Mouse (Mus musculus) limb, embryonic 14.5 days (tissue): Measurements from ENCODE around the gene Prrt3. TPM values are rescaled to one million over a fixed set of nuclear protein-coding genes. Genes with fewer than 3 reads are reported as not detected.

Experiments used
- ATAC-seq: fragments of 200-750 bp; cut with Nextera tagmentation; 2 replicates; pipeline ENCODE4 v1.8.0; 2017; ENCODE audit warnings: low read depth, moderate number of reproducible peaks, moderate TSS enrichment; ENCODE audit not compliant: low FRiP score
- DNase-seq: peaks from one replicate; pipeline ENCODE4 v3.0.0-alpha.2; 2015; ENCODE audit warnings: low spot score
- H3K27ac ChIP-seq: fragments of 300-500 bp; sonication (generic); replicated peaks from 2 replicates; pipeline ENCODE4 v1.5.1; 2014; ENCODE audit warnings: low read depth, mild to moderate bottlenecking, low read length, moderate library complexity, mixed read lengths
- H3K27me3 ChIP-seq: fragments of 300-500 bp; sonication (generic); 2 replicates; pipeline ENCODE4 v1.6.1; 2014; ENCODE audit warnings: low read length, mixed read lengths; ENCODE audit not compliant: control insufficient read depth, insufficient read depth
- H3K36me3 ChIP-seq: fragments of 300-500 bp; sonication (generic); 2 replicates; pipeline ENCODE4 v1.6.1; 2014; ENCODE audit warnings: mild to moderate bottlenecking, low read length, moderate library complexity, mixed read lengths; ENCODE audit not compliant: control insufficient read depth, insufficient read depth
- H3K4me1 ChIP-seq: fragments of 300-500 bp; sonication (generic); 2 replicates; pipeline ENCODE4 v1.6.1; 2014; ENCODE audit warnings: antibody characterized with exemption, low read length, mixed read lengths; ENCODE audit not compliant: control insufficient read depth, insufficient read depth
- H3K4me2 ChIP-seq: fragments of 300-500 bp; sonication (generic); replicated peaks from 2 replicates; pipeline ENCODE4 v1.6.1; 2014; ENCODE audit warnings: low read depth, mild to moderate bottlenecking, low read length, moderate library complexity; ENCODE audit not compliant: severe bottlenecking
- H3K4me3 ChIP-seq: fragments of 300-500 bp; sonication (generic); replicated peaks from 2 replicates; pipeline ENCODE4 v1.5.1; 2014; ENCODE audit warnings: low read length
- H3K9ac ChIP-seq: fragments of 300-500 bp; sonication (generic); 2 replicates; pipeline ENCODE4 v1.6.1; 2014; ENCODE audit warnings: mild to moderate bottlenecking, low read depth, low read length, moderate library complexity; ENCODE audit not compliant: severe bottlenecking
- H3K9me3 ChIP-seq: fragments of 300-500 bp; sonication (generic); 2 replicates; pipeline ENCODE4 v1.6.1; 2016; ENCODE audit warnings: low read length; ENCODE audit not compliant: control insufficient read depth
- POLR2A ChIP-seq: fragments of 200-500 bp; IDR thresholded peaks from 2 replicates; pipeline ENCODE4 v1.8.0; 2012; ENCODE audit warnings: inconsistent platforms, mild to moderate bottlenecking, moderate library complexity, borderline replicate concordance; ENCODE audit not compliant: insufficient read depth, insufficient read length; ENCODE audit errors: extremely low read depth
- WGBS: fragments of 180-500 bp; shearing (Covaris S2); extraction: QIAGEN DNeasy Blood & Tissue Kit; methylation state at CpG from one replicate; pipeline ENCODE4 v1.1.7; 2014; 5-methylcytosine and 5-hydroxymethylcytosine counted together
- microRNA-seq: library from miRNA; unstranded; fragments of <30 nt; microRNA quantifications from one replicate; pipeline ENCODE4, GENCODE M21; 2016
- polyA plus RNA-seq, 2 experiments: library from polyadenylated mRNA; depleted of rRNA in 1 of 2; stranded (reverse) in 1 of 2; unstranded in 1 of 2; fragments of >200 nt; fragmentation: Nextera tagmentation in 1 of 2; extraction: Ambion mirVana in 1 of 2; gene quantifications; 2 replicates each; pipeline versions ENCODE4 v1.2.1 to v1.2.3; 2012 to 2014

Prrt3 gene
- polyA plus RNA-seq, 2 experiments, result 0.36 to 0.73 TPM

DNA sequence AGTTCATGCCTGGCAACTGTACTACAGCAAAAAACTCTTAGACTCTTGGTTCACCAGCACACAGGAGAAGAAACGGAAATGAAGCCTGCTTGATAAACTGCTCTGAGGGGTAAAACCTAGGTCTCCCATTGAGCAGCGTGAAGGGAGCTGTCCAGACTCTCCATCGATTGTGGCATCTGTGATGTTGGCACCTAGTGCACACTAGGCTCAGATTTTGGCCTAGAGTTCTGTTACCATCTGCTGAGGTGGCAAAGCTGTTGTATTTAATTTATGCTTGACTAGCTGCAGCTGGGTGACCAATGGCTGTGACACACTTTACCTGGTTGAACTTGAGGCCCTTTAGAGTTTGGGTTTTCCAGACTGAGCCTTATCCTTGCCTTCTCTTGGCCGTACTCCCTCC, 54.1 kb downstream of the Prrt3 start:
- Histone ChIP-seq H3K4me3 (no peak overlapping the region), H3K27ac (no peak overlapping the region), H3K4me2 (no peak overlapping the region), H3K9ac (no peak overlapping the region), H3K27me3 (no peaks in the 10 kb centered on the region), H3K9me3 (no peaks in the 10 kb centered on the region), H3K4me1 (peaks cover 4% of the 10 kb centered on the region; the same call in 1 of the 2 replicates), H3K36me3 (peaks cover 28% of the 10 kb centered on the region)
- 93% methylated on average over 4 of the region's 4 CpGs for WGBS
- no peak for DNase-seq
- no peak for ATAC-seq
- TF ChIP-seq POLR2A, result no peak

DNA sequence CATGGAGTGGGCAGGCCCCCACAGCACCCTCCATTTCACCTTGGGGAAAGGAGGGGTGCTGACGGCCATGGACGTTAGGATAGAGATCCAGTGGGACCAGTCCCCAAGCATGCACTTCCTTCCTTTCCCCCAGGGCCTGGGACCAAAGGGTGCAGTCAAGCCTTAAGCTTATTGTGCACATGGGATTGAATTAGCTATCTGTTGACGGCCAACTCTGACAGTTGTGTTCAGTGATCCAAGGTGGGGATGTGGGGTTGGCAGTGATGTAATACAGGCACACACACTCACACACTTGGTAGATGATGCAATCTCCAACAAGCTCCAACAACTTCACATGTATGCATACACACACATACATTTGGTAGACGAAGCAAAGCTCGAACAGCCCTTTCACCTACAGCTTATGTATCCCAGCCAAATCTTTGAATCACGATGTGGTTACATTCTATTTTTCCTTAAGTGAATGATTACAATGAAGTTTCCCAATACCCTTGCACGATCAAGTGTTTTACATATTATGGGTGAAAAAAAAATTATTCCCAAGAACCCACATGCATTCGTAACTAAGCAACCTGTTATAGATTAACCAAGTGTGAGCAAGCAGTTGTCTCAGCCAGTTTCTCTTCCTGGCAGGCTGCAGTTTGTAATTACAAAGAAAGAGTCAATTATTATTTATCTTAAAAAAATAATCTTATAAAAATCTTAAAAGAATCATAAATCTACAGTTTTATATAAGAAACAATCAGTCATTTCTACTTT, 57.3 kb downstream of the Prrt3 start:
- no peak overlapping the region for H3K27ac ChIP-seq
- peaks cover 28% of the 10 kb centered on the region for H3K36me3 ChIP-seq
- no peak for TF ChIP-seq POLR2A
- ATAC-seq (no peak), DNase-seq (no peak)
- H3K9ac ChIP-seq, result no peak overlapping the region
- 90% methylated on average over 7 of the region's 8 CpGs for WGBS
- H3K4me1 ChIP-seq, result peaks cover 4% of the 10 kb centered on the region; the same call in 1 of the 2 replicates
- H3K4me3 ChIP-seq, result no peak overlapping the region
- no peak overlapping the region for H3K4me2 ChIP-seq
- H3K27me3 ChIP-seq, result no peaks in the 10 kb centered on the region
- no peaks in the 10 kb centered on the region for H3K9me3 ChIP-seq

Small RNA genes lying within 50 kb of the gene (microRNA-seq; reads per million reads assigned to microRNA genes)
- not detected for gene Gm23365

Other genes with a start within 250 kb of the Prrt3 start
- gene Cpne9, start 219.6 kb downstream of the Prrt3 start, polyA plus RNA-seq (2012; rRNA removed), result 0.46 and 0.77 TPM in 2 replicates
- gene Cpne9, start 219.6 kb downstream of the Prrt3 start, polyA plus RNA-seq (2014; fragmentation: Nextera tagmentation; extraction: Ambion mirVana), result 0.44 TPM in 2 replicates
- 35.7 and 36.5 TPM in 2 replicates for gene Brpf1, start 194.8 kb downstream of the Prrt3 start, polyA plus RNA-seq (2012; rRNA removed)
- 20.6 and 22.0 TPM in 2 replicates for gene Brpf1, start 194.8 kb downstream of the Prrt3 start, polyA plus RNA-seq (2014; fragmentation: Nextera tagmentation; extraction: Ambion mirVana)
- gene Ogg1, start 175.0 kb downstream of the Prrt3 start, polyA plus RNA-seq (2012; rRNA removed), result 22.6 and 26.3 TPM in 2 replicates
- 11.1 and 11.7 TPM in 2 replicates for gene Ogg1, start 175.0 kb downstream of the Prrt3 start, polyA plus RNA-seq (2014; fragmentation: Nextera tagmentation; extraction: Ambion mirVana)
- gene Camk1, start 157.9 kb downstream of the Prrt3 start, polyA plus RNA-seq (2012; rRNA removed), result 69.0 and 70.6 TPM in 2 replicates
- gene Camk1, start 157.9 kb downstream of the Prrt3 start, polyA plus RNA-seq (2014; fragmentation: Nextera tagmentation; extraction: Ambion mirVana), result 98.4 and 105 TPM in 2 replicates
- 38.9 and 39.5 TPM in 2 replicates for gene Tada3, start 124.0 kb downstream of the Prrt3 start, polyA plus RNA-seq (2012; rRNA removed)
- gene Tada3, start 124.0 kb downstream of the Prrt3 start, polyA plus RNA-seq (2014; fragmentation: Nextera tagmentation; extraction: Ambion mirVana), result 41.2 and 43.9 TPM in 2 replicates
- 99.1 and 107 TPM in 2 replicates for gene Arpc4, start 123.8 kb downstream of the Prrt3 start, polyA plus RNA-seq (2012; rRNA removed)
- gene Arpc4, start 123.8 kb downstream of the Prrt3 start, polyA plus RNA-seq (2014; fragmentation: Nextera tagmentation; extraction: Ambion mirVana), result 223 and 226 TPM in 2 replicates
- 21.4 and 26.1 TPM in 2 replicates for gene Ttll3, start 112.7 kb downstream of the Prrt3 start, polyA plus RNA-seq (2012; rRNA removed)
- gene Ttll3, start 112.7 kb downstream of the Prrt3 start, polyA plus RNA-seq (2014; fragmentation: Nextera tagmentation; extraction: Ambion mirVana), result 2.3 and 4.8 TPM in 2 replicates
- 38.9 and 46.2 TPM in 2 replicates for gene Rpusd3, start 82.6 kb downstream of the Prrt3 start, polyA plus RNA-seq (2012; rRNA removed)
- 20.9 and 25.1 TPM in 2 replicates for gene Rpusd3, start 82.6 kb downstream of the Prrt3 start, polyA plus RNA-seq (2014; fragmentation: Nextera tagmentation; extraction: Ambion mirVana)
- gene Cidec, start 66.2 kb downstream of the Prrt3 start, polyA plus RNA-seq (2012; rRNA removed), result 0.11 and 0.37 TPM in 2 replicates
- gene Cidec, start 66.2 kb downstream of the Prrt3 start, polyA plus RNA-seq (2014; fragmentation: Nextera tagmentation; extraction: Ambion mirVana), result not detected in 2 replicates
- 61.0 and 74.5 TPM in 2 replicates for gene Jagn1, start 59.4 kb downstream of the Prrt3 start, polyA plus RNA-seq (2012; rRNA removed)
- 80.5 and 82.8 TPM in 2 replicates for gene Jagn1, start 59.4 kb downstream of the Prrt3 start, polyA plus RNA-seq (2014; fragmentation: Nextera tagmentation; extraction: Ambion mirVana)
- gene Il17re, start 43.4 kb downstream of the Prrt3 start, polyA plus RNA-seq (2012; rRNA removed), result 6.7 and 9.6 TPM in 2 replicates
- gene Il17re, start 43.4 kb downstream of the Prrt3 start, polyA plus RNA-seq (2014; fragmentation: Nextera tagmentation; extraction: Ambion mirVana), result 7.9 and 9.2 TPM in 2 replicates
- gene Il17rc, start 30.5 kb downstream of the Prrt3 start, polyA plus RNA-seq (2012; rRNA removed), result 21.5 and 25.2 TPM in 2 replicates
- 18.5 and 28.2 TPM in 2 replicates for gene Il17rc, start 30.5 kb downstream of the Prrt3 start, polyA plus RNA-seq (2014; fragmentation: Nextera tagmentation; extraction: Ambion mirVana)
- 14.0 and 15.9 TPM in 2 replicates for gene Creld1, start 18.6 kb downstream of the Prrt3 start, polyA plus RNA-seq (2012; rRNA removed)
- 15.9 and 16.1 TPM in 2 replicates for gene Creld1, start 18.6 kb downstream of the Prrt3 start, polyA plus RNA-seq (2014; fragmentation: Nextera tagmentation; extraction: Ambion mirVana)
- 58.0 and 61.6 TPM in 2 replicates for gene Emc3, start 29.7 kb upstream of the Prrt3 start, polyA plus RNA-seq (2012; rRNA removed)
- gene Emc3, start 29.7 kb upstream of the Prrt3 start, polyA plus RNA-seq (2014; fragmentation: Nextera tagmentation; extraction: Ambion mirVana), result 93.8 and 96.3 TPM in 2 replicates
- gene Fancd2, start 29.8 kb upstream of the Prrt3 start, polyA plus RNA-seq (2012; rRNA removed), result 12.8 and 15.9 TPM in 2 replicates
- 7.5 and 7.8 TPM in 2 replicates for gene Fancd2, start 29.8 kb upstream of the Prrt3 start, polyA plus RNA-seq (2014; fragmentation: Nextera tagmentation; extraction: Ambion mirVana)
- gene Fancd2os, start 98.8 kb upstream of the Prrt3 start, polyA plus RNA-seq (2012; rRNA removed), result 0.05 TPM in 1 of 2 replicates, not detected in the other
- gene Fancd2os, start 98.8 kb upstream of the Prrt3 start, polyA plus RNA-seq (2014; fragmentation: Nextera tagmentation; extraction: Ambion mirVana), result 0.19 and 0.40 TPM in 2 replicates
- gene Brk1, start 102.8 kb upstream of the Prrt3 start, polyA plus RNA-seq (2012; rRNA removed), result 211 and 223 TPM in 2 replicates
- gene Brk1, start 102.8 kb upstream of the Prrt3 start, polyA plus RNA-seq (2014; fragmentation: Nextera tagmentation; extraction: Ambion mirVana), result 251 and 259 TPM in 2 replicates
- 36.2 and 37.2 TPM in 2 replicates for gene Vhl, start 122.0 kb upstream of the Prrt3 start, polyA plus RNA-seq (2012; rRNA removed)
- 55.3 and 60.4 TPM in 2 replicates for gene Vhl, start 122.0 kb upstream of the Prrt3 start, polyA plus RNA-seq (2014; fragmentation: Nextera tagmentation; extraction: Ambion mirVana)
- 9.0 and 9.1 TPM in 2 replicates for gene Irak2, start 136.5 kb upstream of the Prrt3 start, polyA plus RNA-seq (2012; rRNA removed)
- 2.3 and 3.3 TPM in 2 replicates for gene Irak2, start 136.5 kb upstream of the Prrt3 start, polyA plus RNA-seq (2014; fragmentation: Nextera tagmentation; extraction: Ambion mirVana)
- 21.9 and 22.0 TPM in 2 replicates for gene Tatdn2, start 195.1 kb upstream of the Prrt3 start, polyA plus RNA-seq (2012; rRNA removed)
- gene Tatdn2, start 195.1 kb upstream of the Prrt3 start, polyA plus RNA-seq (2014; fragmentation: Nextera tagmentation; extraction: Ambion mirVana), result 1.9 TPM in 2 replicates
- gene Ghrl, start 217.9 kb upstream of the Prrt3 start, polyA plus RNA-seq (2012; rRNA removed), result 0.11 and 0.13 TPM in 2 replicates
- not detected in 2 replicates for gene Ghrl, start 217.9 kb upstream of the Prrt3 start, polyA plus RNA-seq (2014; fragmentation: Nextera tagmentation; extraction: Ambion mirVana)
- 314 and 328 TPM in 2 replicates for gene Sec13, start 238.8 kb upstream of the Prrt3 start, polyA plus RNA-seq (2012; rRNA removed)
- 318 and 326 TPM in 2 replicates for gene Sec13, start 238.8 kb upstream of the Prrt3 start, polyA plus RNA-seq (2014; fragmentation: Nextera tagmentation; extraction: Ambion mirVana)